In genomic region chr4:41087459-41088298, GRCm38 (mm10) we compare ENCODE assay signal across 15 mouse cellular contexts. TPM values are rescaled to one million over a fixed set of nuclear protein-coding genes. Genes with fewer than 3 reads are reported as not detected.
DNase-seq lines count a peak whose midpoint lies in the region; ATAC-seq lines count a peak whose summit lies in the region.
"Had no signal": no experiment of that assay in that cellular context is flagged by ENCODE, and none has a peak within 500 bp of the region (broad histone marks: within the 10 kb centered on the region; RNA-seq: fewer than 3 reads in every experiment).

No protein-coding gene starts in this region.

- H3K4me3 ChIP-seq in midbrain, embryonic 11.5 days (ENCODE audit: low read depth, low read length) = no peak overlapping the region
- no peak overlapping the region for H3K4me3 ChIP-seq in midbrain, embryonic 10.5 days
- peak overlapping the region; percentile 34 for H3K4me3 ChIP-seq in liver, embryonic 15.5 days (replicated peaks)
- no peak overlapping the region for H3K4me3 ChIP-seq in forebrain, embryonic 10.5 days
- H3K4me3 ChIP-seq: embryonic facial prominence, embryonic 12.5 days; heart, embryonic 15.5 days had no signal

- no peak overlapping the region for H3K27ac ChIP-seq in midbrain, embryonic 11.5 days (ENCODE audit: low read depth, low read length)
- H3K27ac ChIP-seq in midbrain, embryonic 10.5 days (replicated peaks) = no peak overlapping the region
- H3K27ac ChIP-seq in liver, embryonic 15.5 days (replicated peaks) = peak overlapping the region; percentile 96
- no peak overlapping the region; the same call in 1 of the 2 replicates for H3K27ac ChIP-seq in forebrain, embryonic 10.5 days
- H3K27ac ChIP-seq: embryonic facial prominence, embryonic 12.5 days; heart, embryonic 15.5 days; hindbrain, postnatal 0 days; macrophage had no signal

- ATAC-seq in midbrain, embryonic 11.5 days (ENCODE audit: low FRiP score) = no peak
- peak; percentile 81 for ATAC-seq in erythroblast, adult 5-6 weeks (replicated peaks; ENCODE audit: low FRiP score, poor library complexity, severe bottlenecking)
- peak; percentile 96 for ATAC-seq in liver, embryonic 15.5 days (ENCODE audit: insufficient read depth)
- ATAC-seq: forebrain, embryonic 14.5 days; hindbrain, postnatal 0 days had no signal

- DNase-seq in midbrain, embryonic 11.5 days (ENCODE audit: low spot score, missing footprints) = peak; percentile 56
- DNase-seq in midbrain, embryonic 10.5 days (ENCODE audit: low spot score) = no peak
- no peak for DNase-seq in frontal cortex, postnatal 10 days (ENCODE audit: low spot score in 2 of 2)
- no peak for DNase-seq in Muller cell, postnatal 12 days (ENCODE audit: inconsistent ontology term)
- DNase-seq in forebrain, embryonic 10.5 days (ENCODE audit: extremely low spot score, low spot score) = no peak
- DNase-seq: cerebellum, adult 9-10 months; gastrocnemius, postnatal 10 days had no signal

- no peaks in the 10 kb centered on the region for H3K4me1 ChIP-seq in midbrain, embryonic 11.5 days (ENCODE audit: control insufficient read depth, insufficient read depth, low read length)
- no peaks in the 10 kb centered on the region for H3K4me1 ChIP-seq in midbrain, embryonic 10.5 days
- H3K4me1 ChIP-seq in liver, embryonic 15.5 days (replicated peaks) = peaks cover 87% of the 10 kb centered on the region
- H3K4me1 ChIP-seq in forebrain, embryonic 10.5 days = peaks cover 12% of the 10 kb centered on the region; the same call in 1 of the 2 replicates
- H3K4me1 ChIP-seq: embryonic facial prominence, embryonic 12.5 days; heart, embryonic 15.5 days had no signal

- no peak overlapping the region for H3K4me2 ChIP-seq in midbrain, embryonic 11.5 days
- H3K4me2 ChIP-seq in liver, embryonic 15.5 days = peak overlapping the region; percentile 71
- H3K4me2 ChIP-seq: embryonic facial prominence, embryonic 12.5 days; heart, embryonic 15.5 days had no signal

- no peaks in the 10 kb centered on the region for H3K9me3 ChIP-seq in midbrain, embryonic 11.5 days (ENCODE audit: control insufficient read depth, low read length)
- H3K9me3 ChIP-seq in midbrain, embryonic 10.5 days (replicated peaks) = no peaks in the 10 kb centered on the region
- H3K9me3 ChIP-seq in liver, embryonic 15.5 days (replicated peaks) = no peaks in the 10 kb centered on the region
- H3K9me3 ChIP-seq in forebrain, embryonic 10.5 days = no peaks in the 10 kb centered on the region
- H3K9me3 ChIP-seq: embryonic facial prominence, embryonic 12.5 days; heart, embryonic 15.5 days had no signal

- H3K27me3 ChIP-seq in midbrain, embryonic 11.5 days (ENCODE audit: control insufficient read depth, insufficient read depth, low read length) = no peaks in the 10 kb centered on the region
- H3K27me3 ChIP-seq in midbrain, embryonic 10.5 days (ENCODE audit: low read depth, poor library complexity, severe bottlenecking) = no peaks in the 10 kb centered on the region
- 0 out of 2 replicates have a peak, but pooled peaks cover 4% of the 10 kb centered on the region for H3K27me3 ChIP-seq in liver, embryonic 15.5 days
- no peaks in the 10 kb centered on the region for H3K27me3 ChIP-seq in forebrain, embryonic 10.5 days (ENCODE audit: poor library complexity, severe bottlenecking)
- H3K27me3 ChIP-seq: embryonic facial prominence, embryonic 12.5 days; heart, embryonic 15.5 days had no signal

- H3K9ac ChIP-seq in midbrain, embryonic 11.5 days (ENCODE audit: low read length) = no peak overlapping the region
- H3K9ac ChIP-seq in liver, embryonic 15.5 days = peak overlapping the region; percentile 39; the same call in 1 of the 2 replicates
- H3K9ac ChIP-seq: embryonic facial prominence, embryonic 12.5 days; heart, embryonic 15.5 days had no signal

- 90% methylated on average over 16 of the region's 16 CpGs for WGBS in midbrain, embryonic 11.5 days
- 84% methylated on average over 16 of the region's 16 CpGs for WGBS in midbrain, embryonic 10.5 days
- 23% methylated on average over 16 of the region's 16 CpGs for WGBS in liver, embryonic 15.5 days (ENCODE audit: insufficient replicate concordance)
- WGBS in forebrain, embryonic 10.5 days = 90% methylated on average over 16 of the region's 16 CpGs

- H3K36me3 ChIP-seq in midbrain, embryonic 11.5 days (ENCODE audit: control insufficient read depth, insufficient read depth, low read length) = no peaks in the 10 kb centered on the region
- no peaks in the 10 kb centered on the region for H3K36me3 ChIP-seq in midbrain, embryonic 10.5 days
- H3K36me3 ChIP-seq in liver, embryonic 15.5 days (replicated peaks) = no peaks in the 10 kb centered on the region
- H3K36me3 ChIP-seq in forebrain, embryonic 10.5 days (replicated peaks) = no peaks in the 10 kb centered on the region
- H3K36me3 ChIP-seq: embryonic facial prominence, embryonic 12.5 days; heart, embryonic 15.5 days had no signal

RNA-seq across cellular contexts. Expression of gene Aqp3, which starts 10.3 kb away (rescaled TPM):
- 1.3 and 1.6 TPM in 2 replicates for polyA plus RNA-seq in midbrain, embryonic 11.5 days (2014; fragmentation: Nextera tagmentation; extraction: Ambion mirVana)
- 2.5 and 5.0 TPM in 2 replicates for polyA plus RNA-seq in midbrain, embryonic 10.5 days (2016; fragmentation: Nextera tagmentation; extraction: Ambion mirVana)
- not detected in 2 replicates for total RNA-seq in erythroblast, adult 5-6 weeks (2015; ENCODE audit: low replicate concordance)
- not detected in 2 replicates for total RNA-seq in erythroblast, adult 5-6 weeks (2017; ENCODE audit: low replicate concordance)
- 12.3 and 12.8 TPM in 2 replicates for polyA plus RNA-seq in liver, embryonic 15.5 days (2015; fragmentation: Nextera tagmentation; extraction: Ambion mirVana)
- polyA plus RNA-seq in forebrain, embryonic 10.5 days (2016; fragmentation: Nextera tagmentation; extraction: Ambion mirVana) = 4.6 and 4.9 TPM in 2 replicates
- total RNA-seq: gastrocnemius, postnatal 10 days had no signal
- polyA plus RNA-seq: forebrain, embryonic 14.5 days; macrophage had no signal

RNA-seq across cellular contexts. Expression of gene Nol6, which starts 36.6 kb away (rescaled TPM):
- 17.6 and 19.1 TPM in 2 replicates for polyA plus RNA-seq in midbrain, embryonic 11.5 days (2014; fragmentation: Nextera tagmentation; extraction: Ambion mirVana)
- 28.8 and 31.6 TPM in 2 replicates for polyA plus RNA-seq in midbrain, embryonic 10.5 days (2016; fragmentation: Nextera tagmentation; extraction: Ambion mirVana)
- 1.9 and 2.9 TPM in 2 replicates for total RNA-seq in erythroblast, adult 5-6 weeks (2015; ENCODE audit: low replicate concordance)
- 4.8 and 10.7 TPM in 2 replicates for total RNA-seq in erythroblast, adult 5-6 weeks (2017; ENCODE audit: low replicate concordance)
- 9.2 and 9.7 TPM in 2 replicates for polyA plus RNA-seq in liver, embryonic 15.5 days (2015; fragmentation: Nextera tagmentation; extraction: Ambion mirVana)
- polyA plus RNA-seq in forebrain, embryonic 10.5 days (2016; fragmentation: Nextera tagmentation; extraction: Ambion mirVana) = 34.3 and 36.9 TPM in 2 replicates

RNA-seq across cellular contexts. Expression of gene Aqp7, which starts 39.7 kb away (rescaled TPM):
- polyA plus RNA-seq in midbrain, embryonic 11.5 days (2014; fragmentation: Nextera tagmentation; extraction: Ambion mirVana) = not detected in 2 replicates
- polyA plus RNA-seq in midbrain, embryonic 10.5 days (2016; fragmentation: Nextera tagmentation; extraction: Ambion mirVana) = 0.10 TPM in 1 of 2 replicates, not detected in the other
- total RNA-seq in erythroblast, adult 5-6 weeks (2015; ENCODE audit: low replicate concordance) = not detected in 2 replicates
- not detected in 2 replicates for total RNA-seq in erythroblast, adult 5-6 weeks (2017; ENCODE audit: low replicate concordance)
- 0.79 and 1.2 TPM in 2 replicates for polyA plus RNA-seq in liver, embryonic 15.5 days (2015; fragmentation: Nextera tagmentation; extraction: Ambion mirVana)
- 0.06 and 0.07 TPM in 2 replicates for polyA plus RNA-seq in forebrain, embryonic 10.5 days (2016; fragmentation: Nextera tagmentation; extraction: Ambion mirVana)
- total RNA-seq: hindbrain, postnatal 0 days had no signal
- polyA plus RNA-seq: embryonic facial prominence, embryonic 12.5 days; forebrain, embryonic 14.5 days; macrophage; neural tube, embryonic 14.5 days had no signal

RNA-seq across cellular contexts. Expression of gene Ube2r2, which starts 47.9 kb away (rescaled TPM):
- polyA plus RNA-seq in midbrain, embryonic 11.5 days (2014; fragmentation: Nextera tagmentation; extraction: Ambion mirVana) = 95.5 and 99.0 TPM in 2 replicates
- polyA plus RNA-seq in midbrain, embryonic 10.5 days (2016; fragmentation: Nextera tagmentation; extraction: Ambion mirVana) = 81.8 and 92.9 TPM in 2 replicates
- total RNA-seq in erythroblast, adult 5-6 weeks (2015; ENCODE audit: low replicate concordance) = 229 and 299 TPM in 2 replicates
- 275 and 350 TPM in 2 replicates for total RNA-seq in erythroblast, adult 5-6 weeks (2017; ENCODE audit: low replicate concordance)
- polyA plus RNA-seq in liver, embryonic 15.5 days (2015; fragmentation: Nextera tagmentation; extraction: Ambion mirVana) = 45.4 and 47.8 TPM in 2 replicates
- polyA plus RNA-seq in forebrain, embryonic 10.5 days (2016; fragmentation: Nextera tagmentation; extraction: Ambion mirVana) = 74.6 and 82.1 TPM in 2 replicates
